Mouse (Mus musculus): ENCODE results near the gene Sertad1. TPM values are rescaled to one million over a fixed set of nuclear protein-coding genes. Genes with fewer than 3 reads are reported as not detected.
A peak's percentile ranks its signal among the peaks of the same experiment; 100 is the strongest.

Sertad1 gene
- 21.9 and 33.0 TPM in 2 replicates for polyA plus RNA-seq (2012; rRNA removed)

- peak within 1 kb of the TSS; percentile 78 for H3K4me3 ChIP-seq (ENCODE audit: extremely low read depth, insufficient read depth, insufficient read length)
- no peaks in the 10 kb centered on the region for H3K27me3 ChIP-seq (ENCODE audit: control insufficient read depth, insufficient read depth, low read length)
- WGBS = under 1% methylated on average over 75 of the region's 80 CpGs
- TF ChIP-seq CTCF (IDR thresholded peaks at IDR 0.05; ENCODE audit: extremely low read depth, insufficient read depth, insufficient read length, insufficient replicate concordance) (peak; percentile 42; the same call in 1 of the 2 replicates), POLR2A (IDR thresholded peaks at IDR 0.05; ENCODE audit: low read depth, low read length) (peak; percentile 99)
- peak; percentile 98 to 100 for DNase-seq (ENCODE audit: low read depth in 1 of 2, low spot score in 2 of 2)
- peaks cover 7% of the 10 kb centered on the region for H3K36me3 ChIP-seq (ENCODE audit: control insufficient read depth, insufficient read depth, low read length)
- H3K4me1 ChIP-seq (ENCODE audit: control insufficient read depth, insufficient read depth, insufficient read length) = peaks cover 9% of the 10 kb centered on the region
- H3K27ac ChIP-seq (ENCODE audit: insufficient read depth, low read length) = peak within 1 kb of the TSS; percentile 93
Measured at GRCm38 (mm10) chr7:27486770-27487697, at the start of gene Sertad1. Gene Sertad1 (plus strand): TSS chr7:27486910.

- peak in 1 of 2 experiments; percentile 44 for DNase-seq (ENCODE audit: low read depth in 1 of 2, low spot score in 2 of 2)
Measured at GRCm38 (mm10) chr7:27437544-27437943, 49.2 kb upstream of the Sertad1 start.

GRCm38 (mm10) chr7:27440014-27440413 lies 46.7 kb upstream of the Sertad1 start:
- DNase-seq (ENCODE audit: low read depth in 1 of 2, low spot score in 2 of 2) = no peak
- Histone ChIP-seq H3K4me3 (ENCODE audit: extremely low read depth, insufficient read depth, insufficient read length) (no peak overlapping the region), H3K27ac (ENCODE audit: insufficient read depth, low read length) (no peak overlapping the region), H3K27me3 (ENCODE audit: control insufficient read depth, insufficient read depth, low read length) (no peaks in the 10 kb centered on the region; the same call in 1 of the 2 replicates), H3K36me3 (ENCODE audit: control insufficient read depth, insufficient read depth, low read length) (no peaks in the 10 kb centered on the region), H3K4me1 (ENCODE audit: control insufficient read depth, insufficient read depth, insufficient read length) (no peaks in the 10 kb centered on the region)
- WGBS = 83% methylated on average over 4 of the region's 4 CpGs
- TF ChIP-seq CTCF (IDR thresholded peaks at IDR 0.05; ENCODE audit: extremely low read depth, insufficient read depth, insufficient read length, insufficient replicate concordance) = no peak
- no peak for TF ChIP-seq POLR2A (IDR thresholded peaks at IDR 0.05; ENCODE audit: low read depth, low read length)

More at GRCm38 (mm10) chr7:27437544-27437943, 49.2 kb upstream of the Sertad1 start:
- no peaks in the 10 kb centered on the region for H3K36me3 ChIP-seq (ENCODE audit: control insufficient read depth, insufficient read depth, low read length)
- WGBS = 66% methylated on average over 5 of the region's 5 CpGs
- H3K4me1 ChIP-seq (ENCODE audit: control insufficient read depth, insufficient read depth, insufficient read length) = no peaks in the 10 kb centered on the region
- TF ChIP-seq CTCF (IDR thresholded peaks at IDR 0.05; ENCODE audit: extremely low read depth, insufficient read depth, insufficient read length, insufficient replicate concordance) (peak; percentile 59; the same call in 1 of the 2 replicates), POLR2A (IDR thresholded peaks at IDR 0.05; ENCODE audit: low read depth, low read length) (no peak)
- H3K27me3 ChIP-seq (ENCODE audit: control insufficient read depth, insufficient read depth, low read length) = no peaks in the 10 kb centered on the region; the same call in 1 of the 2 replicates
- H3K27ac ChIP-seq (ENCODE audit: insufficient read depth, low read length) = no peak overlapping the region
- H3K4me3 ChIP-seq (ENCODE audit: extremely low read depth, insufficient read depth, insufficient read length) = no peak overlapping the region

GRCm38 (mm10) chr7:27446051-27446450 lies 40.7 kb upstream of the Sertad1 start:
- H3K36me3 ChIP-seq (ENCODE audit: control insufficient read depth, insufficient read depth, low read length) = no peaks in the 10 kb centered on the region
- TF ChIP-seq CTCF (IDR thresholded peaks at IDR 0.05; ENCODE audit: extremely low read depth, insufficient read depth, insufficient read length, insufficient replicate concordance) (no peak), POLR2A (IDR thresholded peaks at IDR 0.05; ENCODE audit: low read depth, low read length) (no peak)

GRCm38 (mm10) chr7:27446521-27447418 lies 39.9 kb upstream of the Sertad1 start:
- H3K36me3 ChIP-seq (ENCODE audit: control insufficient read depth, insufficient read depth, low read length) = no peaks in the 10 kb centered on the region
- H3K27me3 ChIP-seq (ENCODE audit: control insufficient read depth, insufficient read depth, low read length) = peaks cover 11% of the 10 kb centered on the region
- no peak overlapping the region for H3K27ac ChIP-seq (ENCODE audit: insufficient read depth, low read length)
- peak overlapping the region; percentile 31 for H3K4me3 ChIP-seq (ENCODE audit: extremely low read depth, insufficient read depth, insufficient read length)
- 8% methylated on average over 52 of the region's 53 CpGs for WGBS
- TF ChIP-seq CTCF (IDR thresholded peaks at IDR 0.05; ENCODE audit: extremely low read depth, insufficient read depth, insufficient read length, insufficient replicate concordance) (no peak), POLR2A (IDR thresholded peaks at IDR 0.05; ENCODE audit: low read depth, low read length) (no peak)
- peaks cover 15% of the 10 kb centered on the region; the same call in 1 of the 2 replicates for H3K4me1 ChIP-seq (ENCODE audit: control insufficient read depth, insufficient read depth, insufficient read length)
- no peak for DNase-seq (ENCODE audit: low read depth in 1 of 2, low spot score in 2 of 2)

More at GRCm38 (mm10) chr7:27446051-27446450, 40.7 kb upstream of the Sertad1 start:
- 18% methylated on average over 18 of the region's 18 CpGs for WGBS
- H3K4me3 ChIP-seq (ENCODE audit: extremely low read depth, insufficient read depth, insufficient read length) = peak overlapping the region; percentile 31
- peaks cover 11% of the 10 kb centered on the region for H3K27me3 ChIP-seq (ENCODE audit: control insufficient read depth, insufficient read depth, low read length)
- no peak for DNase-seq (ENCODE audit: low read depth in 1 of 2, low spot score in 2 of 2)
- H3K27ac ChIP-seq (ENCODE audit: insufficient read depth, low read length) = no peak overlapping the region
- H3K4me1 ChIP-seq (ENCODE audit: control insufficient read depth, insufficient read depth, insufficient read length) = peaks cover 15% of the 10 kb centered on the region; the same call in 1 of the 2 replicates

Data from spleen, adult 2 months (tissue).